Mouse (Mus musculus) layer of hippocampus, postnatal 10 days (tissue): ENCODE data around the gene BC037034. TPM values are rescaled to one million over a fixed set of nuclear protein-coding genes. Genes with fewer than 3 reads are reported as not detected.
A peak's percentile ranks its signal among the peaks of the same experiment; 100 is the strongest.

ENCODE experiments used
- DNase-seq, 2 experiments: peaks; one replicate each; pipeline ENCODE4 v3.0.0; 2021; ENCODE audit warnings: low spot score in 2 of 2
- total RNA-seq, 2 experiments: library from RNA; stranded (reverse); gene quantifications; 2 replicates each; pipeline ENCODE4 v1.2.3; 2021

The BC037034 gene
- total RNA-seq, 2 experiments from 2014 or later = 76.0 to 84.4 TPM

GRCm38 (mm10) chr5:138262582-138263240 lies 1.1 kb downstream of the BC037034 start:
- DNase-seq = no peak

DNA sequence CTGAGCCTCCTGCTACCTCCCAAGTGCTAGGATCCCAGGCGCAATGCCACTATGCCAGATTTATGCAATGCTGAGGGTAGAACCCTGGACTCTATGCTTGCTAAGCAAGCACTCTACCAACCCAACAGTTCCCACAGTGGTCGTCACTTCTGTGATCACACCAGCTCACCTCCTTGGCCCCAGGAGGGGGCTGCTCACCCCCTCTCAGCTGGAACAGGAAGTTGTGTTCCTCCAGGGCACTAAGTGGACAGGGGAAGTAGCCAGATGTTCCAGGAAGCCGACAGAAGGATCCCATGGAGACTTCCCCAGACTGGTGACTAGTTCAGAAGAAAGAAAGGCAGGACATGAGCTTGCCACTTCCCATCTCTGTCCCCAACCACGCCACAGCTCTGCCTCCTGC lies 1.8 kb downstream of the BC037034 start:
- no peak for DNase-seq

GRCm38 (mm10) chr5:138260834-138261233 lies 3.0 kb downstream of the BC037034 start:
- DNase-seq = peak in 1 of 2 experiments; percentile 9

GRCm38 (mm10) chr5:138260051-138260450 lies 3.8 kb downstream of the BC037034 start:
- DNase-seq = no peak

DNA sequence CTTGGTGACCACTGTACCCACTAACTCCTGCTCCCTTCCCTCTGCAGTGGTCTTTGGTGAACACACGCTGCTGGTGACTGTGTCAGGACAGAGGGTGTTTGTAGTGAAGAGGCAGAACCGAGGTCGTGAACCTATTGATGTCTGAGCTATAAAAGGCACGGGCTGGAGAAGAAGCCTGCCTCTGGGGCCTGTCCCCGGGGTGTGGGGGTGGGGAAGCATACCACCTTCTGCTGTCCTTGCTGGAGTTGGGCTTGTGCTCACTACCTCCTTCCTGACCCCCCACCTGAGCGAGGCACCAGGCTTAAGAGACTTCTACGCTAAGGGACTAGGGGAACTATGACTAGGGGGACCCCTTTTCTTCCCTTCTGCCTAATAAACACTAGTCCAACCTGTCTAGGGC lies 4.8 kb downstream of the BC037034 start:
- peak in 1 of 2 experiments; percentile 10 for DNase-seq

GRCm38 (mm10) chr5:138258542-138258941 lies 5.3 kb downstream of the BC037034 start:
- peak in 1 of 2 experiments; percentile 14 for DNase-seq

GRCm38 (mm10) chr5:138258078-138258477 lies 5.8 kb downstream of the BC037034 start:
- no peak for DNase-seq

DNA sequence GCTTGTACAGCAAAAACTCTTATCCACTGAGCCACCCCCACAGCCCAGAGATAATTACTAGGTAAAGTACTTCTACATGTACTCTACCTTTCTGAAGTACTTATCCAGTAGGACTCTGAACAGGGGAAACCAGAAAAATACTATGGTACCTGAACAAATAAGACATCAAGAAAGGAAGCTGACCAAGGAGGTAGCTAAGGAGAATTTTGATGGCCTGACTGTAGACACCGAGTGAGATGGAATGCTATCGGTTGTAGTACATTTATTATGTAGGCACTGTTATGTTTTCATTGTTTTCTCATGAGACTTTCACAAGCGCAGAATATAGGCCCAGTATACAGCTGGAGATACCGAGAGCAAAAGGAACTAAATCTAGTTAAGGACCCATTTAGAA lies 6.3 kb downstream of the BC037034 start:
- DNase-seq = no peak

DNA sequence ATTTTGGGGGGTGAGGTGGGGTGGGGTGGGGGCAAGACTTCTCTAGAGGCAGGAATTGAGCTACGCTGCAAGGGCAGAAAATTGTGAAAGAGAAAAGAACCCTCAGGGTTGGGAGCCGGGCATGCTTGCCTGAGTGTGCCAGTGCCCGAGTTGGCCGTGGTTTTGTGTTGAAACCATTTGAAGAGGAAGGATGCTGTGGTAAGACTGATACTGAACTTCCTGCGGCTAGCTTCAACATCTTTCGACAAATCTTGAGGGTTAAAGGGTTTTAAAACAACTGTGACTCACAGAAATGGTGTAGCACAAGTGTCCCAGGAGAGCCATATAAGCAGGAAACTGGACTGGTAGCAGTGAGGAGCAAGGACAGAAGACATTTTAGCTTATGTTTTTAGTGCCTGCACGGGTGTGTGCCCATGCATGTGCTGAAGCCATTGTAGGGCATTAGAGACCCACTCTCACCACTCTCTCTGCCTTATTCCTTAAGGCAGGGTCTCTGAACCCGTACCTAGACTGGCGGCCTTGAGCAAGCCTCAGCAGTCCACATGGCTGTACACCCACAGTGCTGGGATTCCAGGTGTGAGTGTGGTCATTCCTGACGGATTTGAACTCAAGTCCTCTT lies 6.8 kb downstream of the BC037034 start:
- DNase-seq = no peak

DNA sequence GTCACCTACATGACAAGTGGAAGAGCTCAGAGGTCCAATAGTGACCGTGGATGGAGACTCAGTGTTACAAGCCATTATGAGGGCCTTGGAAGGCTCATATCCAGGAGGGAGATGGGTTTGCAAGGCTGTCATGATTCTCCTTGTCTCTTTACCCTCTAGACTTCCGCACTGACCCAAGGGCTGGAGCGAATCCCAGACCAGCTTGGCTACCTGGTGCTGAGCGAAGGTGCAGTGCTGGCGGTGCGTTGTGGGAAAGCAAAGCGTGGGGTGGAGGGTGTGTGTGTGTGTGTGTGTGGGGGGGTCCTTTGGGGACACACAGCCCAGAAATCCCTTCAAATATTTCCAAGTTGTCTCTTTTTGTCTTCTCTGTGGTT lies 7.8 kb downstream of the BC037034 start:
- no peak for DNase-seq

GRCm38 (mm10) chr5:138255353-138256093 lies 8.3 kb downstream of the BC037034 start, which contains the start of gene Lamtor4:
Lamtor4 (plus strand) TSS chr5:138255482.
- peak; percentile 85 to 92 for DNase-seq

- no peak for DNase-seq
Measured at GRCm38 (mm10) chr5:138253061-138253460, 10.8 kb downstream of the BC037034 start.

- DNase-seq = no peak
Measured at GRCm38 (mm10) chr5:138251144-138251543, 12.7 kb downstream of the BC037034 start.

DNA sequence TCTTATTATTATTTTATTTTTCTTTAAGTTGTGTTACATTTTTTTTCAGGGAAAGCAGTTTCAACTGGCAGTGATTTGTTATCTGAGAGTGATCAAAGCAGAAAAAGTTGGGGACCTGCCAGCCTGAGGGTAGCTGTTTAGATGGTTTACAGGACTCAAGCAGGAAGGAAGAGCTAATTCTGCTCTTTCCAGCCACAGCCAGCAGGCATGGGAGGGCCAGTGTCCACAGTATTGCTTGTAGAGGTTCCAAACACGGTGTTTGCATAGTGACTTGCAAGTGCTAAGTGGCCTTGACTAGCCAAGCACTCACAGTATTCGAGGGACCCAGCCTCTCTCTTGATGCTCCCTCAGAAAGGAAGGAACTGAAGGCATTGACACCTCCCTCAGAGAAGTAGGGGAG lies 22.3 kb downstream of the BC037034 start:
- no peak for DNase-seq

DNA sequence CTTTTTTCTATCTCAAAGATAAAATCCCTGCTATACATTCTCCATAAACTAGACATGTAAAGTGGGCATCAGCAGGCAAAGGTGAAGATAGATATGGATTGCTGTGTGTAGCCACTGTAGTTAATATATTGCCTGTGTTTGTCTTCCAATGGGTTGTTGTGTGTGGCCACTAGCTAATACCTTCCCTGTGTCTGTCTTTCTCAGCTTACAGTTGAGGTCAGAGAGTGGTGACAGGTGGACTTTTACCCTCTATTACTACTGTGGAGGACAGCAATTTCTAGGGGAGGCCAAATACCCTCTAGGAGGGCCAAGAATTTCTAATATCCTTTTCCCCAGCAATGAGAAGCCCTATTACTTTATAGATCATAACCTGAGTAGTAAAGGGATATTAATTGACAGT lies 29.6 kb downstream of the BC037034 start:
- DNase-seq = no peak

DNA sequence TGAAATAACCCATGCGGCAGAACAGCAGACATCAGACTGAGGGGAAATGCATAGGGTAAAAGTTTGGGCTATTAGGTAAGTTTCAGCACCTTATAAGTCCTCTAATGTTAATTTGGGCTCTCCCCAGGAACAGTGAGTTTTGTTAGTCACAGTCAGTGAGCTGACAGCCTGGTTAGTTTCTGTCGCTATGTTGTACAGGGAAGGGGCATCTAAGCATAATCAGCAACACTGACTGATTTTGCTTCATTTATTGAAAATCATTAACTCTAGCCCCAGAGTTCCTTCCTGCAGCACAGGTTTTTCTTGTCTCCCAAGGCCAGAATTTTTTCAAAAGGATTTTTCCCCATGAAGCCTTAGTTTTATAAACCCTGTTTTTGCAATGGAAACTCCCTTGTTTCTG lies 30.1 kb downstream of the BC037034 start:
- DNase-seq = no peak

- no peak for DNase-seq
Measured at GRCm38 (mm10) chr5:138229511-138229910, 34.3 kb downstream of the BC037034 start.

DNA sequence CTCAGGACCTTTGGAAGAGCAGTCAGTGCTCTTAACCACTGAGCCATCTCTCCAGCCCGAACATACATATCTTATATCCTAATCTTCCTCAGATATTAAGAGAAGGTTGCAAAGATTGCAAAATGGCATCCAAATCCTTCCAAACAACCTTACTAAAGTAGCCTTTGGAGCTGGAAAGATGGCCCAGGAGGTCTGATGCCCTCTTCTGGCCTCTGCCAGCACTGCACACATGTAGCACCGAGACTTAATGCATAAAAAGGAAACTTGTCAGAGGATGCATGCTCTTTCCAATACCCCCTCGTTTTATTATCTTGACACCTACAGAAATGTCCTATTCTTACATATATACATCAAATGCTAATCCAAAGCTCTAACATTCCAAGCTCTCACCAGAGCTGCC lies 35.8 kb downstream of the BC037034 start:
- DNase-seq = peak; percentile 26 to 35

GRCm38 (mm10) chr5:138227367-138227766 lies 36.5 kb downstream of the BC037034 start:
- no peak for DNase-seq

DNA sequence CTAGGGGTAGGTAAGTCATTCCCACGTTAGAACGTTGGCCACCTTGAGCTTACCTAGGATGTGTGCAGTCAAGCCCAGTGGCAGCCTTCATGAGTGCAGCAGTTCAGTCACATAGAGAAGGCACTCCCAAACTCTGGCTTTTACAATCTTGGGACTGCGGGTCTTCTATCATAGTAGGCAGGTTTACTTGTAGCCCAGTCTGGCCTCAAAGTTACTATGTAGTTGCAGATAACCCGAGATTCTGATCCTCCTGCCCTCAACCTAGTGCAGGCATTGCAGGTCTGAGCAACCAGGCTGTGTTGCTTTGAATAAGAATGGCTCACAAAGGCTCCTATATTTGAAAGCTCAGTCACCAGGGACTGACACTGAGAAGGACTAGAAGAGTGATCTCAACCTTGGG lies 37.3 kb downstream of the BC037034 start:
- no peak for DNase-seq

DNA sequence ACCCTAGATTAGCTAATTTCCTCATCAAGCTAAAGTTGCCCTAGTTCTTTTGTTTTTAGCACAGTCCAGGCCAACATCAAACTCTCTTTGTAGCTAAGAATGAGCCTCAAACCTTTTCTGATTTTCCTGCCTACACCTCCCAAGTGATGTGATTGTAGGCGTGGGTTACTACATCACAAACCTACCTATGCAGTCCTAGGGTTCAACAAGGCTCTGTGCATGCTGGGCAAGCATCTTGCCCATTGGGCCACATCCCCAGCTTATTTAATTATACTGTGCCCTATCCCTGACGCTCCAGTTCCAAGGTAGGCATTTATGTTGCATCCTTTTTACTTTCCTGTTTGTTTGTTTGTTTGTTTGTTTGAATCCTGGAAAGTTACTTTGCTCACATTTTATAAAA lies 38.1 kb downstream of the BC037034 start, which contains the start of gene Nxpe5:
TSS of gene Nxpe5 (plus strand) at position 199 of the 400 bp plus-strand sequence.
- DNase-seq = no peak

DNA sequence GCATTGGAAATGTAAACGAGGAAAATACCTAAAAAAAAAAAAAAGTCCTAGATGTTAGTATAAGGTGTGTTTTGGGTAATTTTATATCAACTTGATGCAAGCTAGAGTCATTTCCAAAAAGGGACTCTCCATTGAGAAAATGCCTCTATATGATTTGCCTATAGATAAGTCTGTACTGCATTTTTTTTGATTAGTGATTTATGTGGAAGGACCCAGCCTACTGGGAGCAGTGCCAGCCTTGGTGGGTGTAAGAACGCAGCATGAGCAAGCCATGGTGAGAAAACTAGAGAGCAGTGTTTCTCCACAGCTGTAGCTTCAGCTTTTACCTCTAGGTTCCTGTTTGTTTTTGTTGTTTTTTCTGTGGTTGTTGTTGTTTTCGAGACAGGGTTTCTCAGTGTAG lies 40.5 kb downstream of the BC037034 start:
- no peak for DNase-seq
